15 mouse cellular contexts compared by ENCODE assay signal in genomic region chr15:36891851-36892250, GRCm38 (mm10).
DNase-seq lines count a peak whose midpoint lies in the region; ATAC-seq lines count a peak whose summit lies in the region.
"Had no signal": no experiment of that assay in that cellular context is flagged by ENCODE, and none has a peak within 500 bp of the region (broad histone marks: within the 10 kb centered on the region; RNA-seq: fewer than 3 reads in every experiment).

No protein-coding gene starts in this region.

- 0 out of 2 replicates have a peak, but pooled peaks have one; percentile 9 for ATAC-seq in cerebellum, adult (ENCODE audit: insufficient number of reproducible peaks, low FRiP score, low TSS enrichment)
- no peak for ATAC-seq in midbrain, embryonic 11.5 days (ENCODE audit: low FRiP score)
- no peak for ATAC-seq in midbrain, embryonic 13.5 days
- no peak for ATAC-seq in hindbrain, embryonic 11.5 days (ENCODE audit: low FRiP score)
- ATAC-seq in stomach, embryonic 14.5 days (ENCODE audit: insufficient number of reproducible peaks, insufficient read depth, low FRiP score, low read depth): no peak
- ATAC-seq: liver, postnatal 0 days had no signal

- no peak for DNase-seq in cerebellum, adult 11 months
- DNase-seq in midbrain, embryonic 11.5 days (ENCODE audit: low spot score, missing footprints): peak; percentile 83
- DNase-seq in hindbrain, embryonic 11.5 days (ENCODE audit: low spot score): peak; percentile 12
- DNase-seq in urinary bladder, postnatal 25 days (ENCODE audit: low spot score): no peak
- no peak for DNase-seq in layer of hippocampus, postnatal 25 days (ENCODE audit: extremely low spot score in 1 of 2, low spot score in 1 of 2)
- DNase-seq: adrenal gland, adult 8-10 months; forebrain, postnatal 0 days; heart, adult 11 months; kidney, adult 9 months; kidney, postnatal 4 days; liver; liver, postnatal 0 days had no signal

- no peak overlapping the region for H3K27ac ChIP-seq in midbrain, embryonic 11.5 days (ENCODE audit: low read depth, low read length)
- H3K27ac ChIP-seq in midbrain, embryonic 13.5 days: no peak overlapping the region
- H3K27ac ChIP-seq in hindbrain, embryonic 11.5 days (ENCODE audit: low read depth, low read length): no peak overlapping the region
- H3K27ac ChIP-seq in stomach, embryonic 14.5 days (ENCODE audit: low read length): no peak overlapping the region

- WGBS in midbrain, embryonic 11.5 days: 11% methylated on average over 12 of the region's 12 CpGs
- WGBS in midbrain, embryonic 13.5 days: 15% methylated on average over 12 of the region's 12 CpGs
- WGBS in hindbrain, embryonic 11.5 days: 18% methylated on average over 11 of the region's 12 CpGs
- WGBS in stomach, embryonic 14.5 days: 30% methylated on average over 12 of the region's 12 CpGs

- H3K4me1 ChIP-seq in midbrain, embryonic 11.5 days (ENCODE audit: control insufficient read depth, insufficient read depth, low read length): peaks cover 4% of the 10 kb centered on the region; the same call in 1 of the 2 replicates
- H3K4me1 ChIP-seq in midbrain, embryonic 13.5 days (replicated peaks): peaks cover 19% of the 10 kb centered on the region
- peaks cover 2% of the 10 kb centered on the region; the same call in 1 of the 2 replicates for H3K4me1 ChIP-seq in hindbrain, embryonic 11.5 days (replicated peaks; ENCODE audit: control insufficient read depth, insufficient read depth, low read length)
- peaks cover 12% of the 10 kb centered on the region for H3K4me1 ChIP-seq in stomach, embryonic 14.5 days (ENCODE audit: control insufficient read depth, insufficient read depth, low read length)

- H3K36me3 ChIP-seq in midbrain, embryonic 11.5 days (ENCODE audit: control insufficient read depth, insufficient read depth, low read length): no peaks in the 10 kb centered on the region
- H3K36me3 ChIP-seq in midbrain, embryonic 13.5 days: no peaks in the 10 kb centered on the region
- no peaks in the 10 kb centered on the region for H3K36me3 ChIP-seq in hindbrain, embryonic 11.5 days (ENCODE audit: control insufficient read depth, insufficient read depth, low read length)
- no peaks in the 10 kb centered on the region for H3K36me3 ChIP-seq in stomach, embryonic 14.5 days (ENCODE audit: control insufficient read depth, insufficient read depth, low read length)

- H3K9ac ChIP-seq in midbrain, embryonic 11.5 days (ENCODE audit: low read length): no peak overlapping the region
- no peak overlapping the region for H3K9ac ChIP-seq in midbrain, embryonic 13.5 days (replicated peaks)
- H3K9ac ChIP-seq in hindbrain, embryonic 11.5 days (ENCODE audit: low read depth, low read length): no peak overlapping the region
- no peak overlapping the region for H3K9ac ChIP-seq in stomach, embryonic 14.5 days (replicated peaks; ENCODE audit: low read depth, low read length)
- H3K9ac ChIP-seq: forebrain, postnatal 0 days; liver, postnatal 0 days had no signal

- no peaks in the 10 kb centered on the region for H3K9me3 ChIP-seq in midbrain, embryonic 11.5 days (ENCODE audit: control insufficient read depth, low read length)
- H3K9me3 ChIP-seq in midbrain, embryonic 13.5 days: no peaks in the 10 kb centered on the region
- no peaks in the 10 kb centered on the region for H3K9me3 ChIP-seq in hindbrain, embryonic 11.5 days (ENCODE audit: control insufficient read depth, low read length)
- H3K9me3 ChIP-seq in stomach, embryonic 14.5 days (ENCODE audit: control insufficient read depth, low read depth, low read length): no peaks in the 10 kb centered on the region

- H3K27me3 ChIP-seq in midbrain, embryonic 11.5 days (ENCODE audit: control insufficient read depth, insufficient read depth, low read length): no peaks in the 10 kb centered on the region
- peaks cover 4% of the 10 kb centered on the region; the same call in 1 of the 2 replicates for H3K27me3 ChIP-seq in midbrain, embryonic 13.5 days
- H3K27me3 ChIP-seq in hindbrain, embryonic 11.5 days (ENCODE audit: control insufficient read depth, insufficient read depth, low read length): no peaks in the 10 kb centered on the region
- H3K27me3 ChIP-seq in stomach, embryonic 14.5 days (ENCODE audit: control insufficient read depth, insufficient read depth, low read length): no peaks in the 10 kb centered on the region

- no peak overlapping the region for H3K4me2 ChIP-seq in midbrain, embryonic 11.5 days
- no peak overlapping the region for H3K4me2 ChIP-seq in midbrain, embryonic 13.5 days (replicated peaks)
- no peak overlapping the region for H3K4me2 ChIP-seq in hindbrain, embryonic 11.5 days (replicated peaks; ENCODE audit: low read depth, low read length)
- 0 out of 2 replicates have a peak overlapping the region, but pooled peaks have one; percentile 7 for H3K4me2 ChIP-seq in stomach, embryonic 14.5 days (replicated peaks; ENCODE audit: low read depth, low read length)

- no peak overlapping the region for H3K4me3 ChIP-seq in midbrain, embryonic 11.5 days (ENCODE audit: low read depth, low read length)
- no peak overlapping the region for H3K4me3 ChIP-seq in midbrain, embryonic 13.5 days (replicated peaks)
- no peak overlapping the region for H3K4me3 ChIP-seq in hindbrain, embryonic 11.5 days (ENCODE audit: low read depth, low read length)
- no peak overlapping the region for H3K4me3 ChIP-seq in stomach, embryonic 14.5 days (ENCODE audit: low read depth, low read length)

Comparison
In these comparisons a context has a peak if more than half of its experiments do, and no peak if none do; other contexts are left out.
1. DNase-seq: peak in midbrain, embryonic 11.5 days (single experiment) and hindbrain, embryonic 11.5 days (single experiment); none in cerebellum, adult 11 months (single experiment), urinary bladder, postnatal 25 days (single experiment) and layer of hippocampus, postnatal 25 days (0 of 2).